Mouse (Mus musculus) ES-Bruce4 (cell line): ENCODE data around the gene Itch. TPM values are rescaled to one million over a fixed set of nuclear protein-coding genes. Genes with fewer than 3 reads are reported as not detected.
A peak's percentile ranks its signal among the peaks of the same experiment; 100 is the strongest.

ENCODE experiments used
- H3K27ac ChIP-seq: 2 replicates; pipeline ENCODE4 v1.5.1; 2012; ENCODE audit warnings: low read length, inconsistent platforms; ENCODE audit not compliant: insufficient read depth
- H3K27me3 ChIP-seq: 2 replicates; pipeline ENCODE4 v1.6.1; 2012; ENCODE audit warnings: mild to moderate bottlenecking, low read length, inconsistent platforms; ENCODE audit not compliant: control insufficient read depth, poor library complexity, insufficient read depth, severe bottlenecking
- H3K36me3 ChIP-seq: 2 replicates; pipeline ENCODE4 v1.6.1; 2012; ENCODE audit warnings: inconsistent platforms, mild to moderate bottlenecking, low read length, moderate library complexity; ENCODE audit not compliant: control insufficient read depth, poor library complexity, insufficient read depth, severe bottlenecking
- H3K4me1 ChIP-seq: one replicate; pipeline ENCODE4 v1.8.1; 2011; ENCODE audit warnings: low read length; ENCODE audit not compliant: control insufficient read depth, insufficient read depth
- H3K4me3 ChIP-seq: 2 replicates; pipeline ENCODE4 v1.5.1; 2011; ENCODE audit warnings: low read depth, mild to moderate bottlenecking, low read length
- H3K9ac ChIP-seq: 2 replicates; pipeline ENCODE4 v1.6.1; 2012; ENCODE audit warnings: low read depth, mild to moderate bottlenecking, inconsistent platforms; ENCODE audit not compliant: poor library complexity, severe bottlenecking
- H3K9me3 ChIP-seq: replicated peaks from 2 replicates; pipeline ENCODE4 v1.6.1; 2012; ENCODE audit warnings: mild to moderate bottlenecking, low read length, inconsistent platforms; ENCODE audit not compliant: control insufficient read depth, poor library complexity, insufficient read depth, severe bottlenecking
- CTCF ChIP-seq: IDR thresholded peaks from one replicate; pipeline ENCODE4 v1.8.1; 2011; ENCODE audit warnings: low read depth, low read length
- EP300 ChIP-seq: IDR thresholded peaks from 2 replicates; pipeline ENCODE4 v1.6.1; 2011; ENCODE audit warnings: low read depth, low read length; ENCODE audit not compliant: insufficient read depth
- POLR2A ChIP-seq: IDR thresholded peaks from one replicate; pipeline ENCODE4 v1.8.1; 2011; ENCODE audit warnings: low read length; ENCODE audit not compliant: insufficient read depth
- polyA plus RNA-seq: library from polyadenylated mRNA; stranded (reverse); fragments of >200 nt; gene quantifications from 2 replicates; pipeline ENCODE4 v1.2.4, GENCODE M21; 2011; ENCODE audit warnings: low read depth; ENCODE audit not compliant: missing spikeins, insufficient read depth, insufficient read length

The Itch gene
- 50.6 and 55.2 TPM in 2 replicates for polyA plus RNA-seq

DNA sequence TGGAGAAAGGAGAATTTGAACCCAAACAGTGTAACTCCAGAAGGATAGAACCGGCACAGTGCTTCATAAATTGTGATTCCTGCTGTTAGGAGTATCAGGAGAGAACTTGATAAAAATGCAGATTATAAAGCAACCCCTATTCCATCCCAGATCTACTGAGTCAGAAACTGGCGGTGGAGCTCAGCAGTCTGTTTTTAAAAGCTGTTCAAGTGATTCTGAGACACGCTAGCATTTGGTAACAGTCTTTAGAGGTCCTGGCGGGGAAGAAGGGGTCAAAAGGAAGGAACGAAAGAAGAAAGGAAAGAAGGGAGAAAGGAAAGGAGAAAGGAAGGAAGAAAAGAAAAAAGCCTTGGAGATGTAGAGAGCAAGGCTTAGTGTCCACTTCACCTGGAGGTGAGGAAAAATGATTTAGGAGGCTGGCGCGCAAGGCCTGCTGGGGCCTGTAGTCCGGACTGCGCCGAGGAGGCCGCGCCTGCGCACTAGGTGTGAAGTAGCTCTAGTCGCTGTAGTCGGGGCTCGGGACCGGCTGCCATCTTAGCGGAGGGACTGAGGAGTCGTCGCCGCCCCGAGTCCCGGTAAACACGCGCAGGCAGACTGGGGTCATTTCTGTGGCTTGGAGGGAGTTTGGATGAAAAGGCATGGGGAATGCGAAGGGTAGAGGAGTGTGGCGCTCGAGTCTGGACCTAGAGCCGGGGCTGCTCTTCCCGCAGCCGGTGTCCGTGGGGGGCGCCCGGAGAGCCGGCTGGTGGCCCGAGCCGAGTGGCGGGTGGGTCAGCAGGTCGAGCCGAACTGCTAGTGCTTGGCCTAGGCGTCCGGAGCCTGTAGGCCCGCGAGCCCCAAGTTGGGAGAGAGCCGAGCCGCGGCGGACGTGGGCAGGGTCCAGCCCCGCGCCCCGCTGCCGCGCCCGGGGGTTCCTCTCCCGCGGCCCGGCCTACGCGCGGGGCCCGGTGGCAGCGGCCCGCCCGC, at the start of gene Itch:
Gene Itch, plus strand, starts transcription at position 499 of the 966 bp plus-strand sequence.
- peaks cover 8% of the 10 kb centered on the region for H3K9me3 ChIP-seq
- no peak for TF ChIP-seq EP300
- peak; percentile 73 for TF ChIP-seq POLR2A
- peak within 1 kb of the TSS; percentile 81 for H3K4me3 ChIP-seq
- H3K27ac ChIP-seq = no peak within 1 kb of the TSS
- peaks cover 4% of the 10 kb centered on the region for H3K36me3 ChIP-seq
- peak within 1 kb of the TSS; percentile 89 for H3K9ac ChIP-seq
- H3K27me3 ChIP-seq = no peaks in the 10 kb centered on the region
- H3K4me1 ChIP-seq = no peaks in the 10 kb centered on the region

DNA sequence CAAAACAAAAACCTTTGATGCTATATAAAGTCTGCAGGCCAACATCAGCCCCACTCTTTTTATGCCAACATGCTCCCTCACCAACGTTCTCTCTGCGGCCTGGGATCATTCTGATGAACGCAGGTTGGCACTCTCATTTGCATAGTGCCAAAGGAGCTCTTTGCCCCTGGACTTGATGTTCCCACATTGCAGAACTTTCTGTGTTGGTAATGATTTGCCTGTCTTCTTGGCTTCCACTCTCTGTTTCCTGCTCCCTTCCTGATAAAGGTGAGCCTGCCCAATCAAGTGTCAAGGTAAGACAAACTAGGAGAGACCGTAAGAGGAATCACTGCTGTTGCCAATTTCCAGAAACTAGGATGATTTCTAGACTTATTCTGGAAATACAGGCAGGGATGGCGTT, 48.8 kb upstream of the Itch start:
- Histone ChIP-seq H3K9me3 (no peaks in the 10 kb centered on the region), H3K27ac (no peak overlapping the region), H3K4me1 (no peaks in the 10 kb centered on the region), H3K4me3 (no peak overlapping the region), H3K27me3 (no peaks in the 10 kb centered on the region), H3K36me3 (no peaks in the 10 kb centered on the region), H3K9ac (no peak overlapping the region)
- no peak for TF ChIP-seq EP300

DNA sequence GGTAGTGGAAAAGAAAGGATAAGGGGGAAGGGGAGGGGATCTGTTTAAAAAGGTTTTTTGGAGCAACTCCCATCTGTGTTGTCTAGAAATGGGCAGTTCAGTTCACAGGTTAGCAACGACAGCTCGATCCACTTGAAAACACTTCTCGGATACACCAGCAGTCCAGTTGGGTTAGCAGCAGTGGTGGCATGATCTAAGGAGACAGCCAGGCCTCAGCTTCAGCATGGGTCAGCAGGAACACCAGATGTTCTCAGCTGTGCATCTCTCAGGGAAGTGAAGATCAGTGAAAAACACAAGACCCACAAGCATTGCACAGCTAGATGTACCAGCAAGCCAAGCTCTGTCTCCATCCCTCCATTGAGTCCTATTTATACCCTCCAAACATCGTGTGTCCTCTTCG, 47.0 kb upstream of the Itch start:
- H3K27ac ChIP-seq = no peak overlapping the region

GRCm38 (mm10) chr2:155088264-155088663, 45.0 kb upstream of the Itch start:
- no peaks in the 10 kb centered on the region for H3K4me1 ChIP-seq
- H3K9me3 ChIP-seq = no peaks in the 10 kb centered on the region
- no peak overlapping the region for H3K4me3 ChIP-seq
- H3K27ac ChIP-seq = no peak overlapping the region
- H3K36me3 ChIP-seq = no peaks in the 10 kb centered on the region
- TF ChIP-seq POLR2A (no peak), CTCF (no peak), EP300 (no peak)
- H3K27me3 ChIP-seq = no peaks in the 10 kb centered on the region
- H3K9ac ChIP-seq = no peak overlapping the region

More for the DNA sequence above, 47.0 kb upstream of the Itch start:
- Histone ChIP-seq H3K4me1 (no peaks in the 10 kb centered on the region), H3K9ac (no peak overlapping the region), H3K27me3 (no peaks in the 10 kb centered on the region), H3K4me3 (no peak overlapping the region), H3K36me3 (no peaks in the 10 kb centered on the region), H3K9me3 (no peaks in the 10 kb centered on the region)
- TF ChIP-seq POLR2A (no peak), CTCF (no peak), EP300 (no peak)

DNA sequence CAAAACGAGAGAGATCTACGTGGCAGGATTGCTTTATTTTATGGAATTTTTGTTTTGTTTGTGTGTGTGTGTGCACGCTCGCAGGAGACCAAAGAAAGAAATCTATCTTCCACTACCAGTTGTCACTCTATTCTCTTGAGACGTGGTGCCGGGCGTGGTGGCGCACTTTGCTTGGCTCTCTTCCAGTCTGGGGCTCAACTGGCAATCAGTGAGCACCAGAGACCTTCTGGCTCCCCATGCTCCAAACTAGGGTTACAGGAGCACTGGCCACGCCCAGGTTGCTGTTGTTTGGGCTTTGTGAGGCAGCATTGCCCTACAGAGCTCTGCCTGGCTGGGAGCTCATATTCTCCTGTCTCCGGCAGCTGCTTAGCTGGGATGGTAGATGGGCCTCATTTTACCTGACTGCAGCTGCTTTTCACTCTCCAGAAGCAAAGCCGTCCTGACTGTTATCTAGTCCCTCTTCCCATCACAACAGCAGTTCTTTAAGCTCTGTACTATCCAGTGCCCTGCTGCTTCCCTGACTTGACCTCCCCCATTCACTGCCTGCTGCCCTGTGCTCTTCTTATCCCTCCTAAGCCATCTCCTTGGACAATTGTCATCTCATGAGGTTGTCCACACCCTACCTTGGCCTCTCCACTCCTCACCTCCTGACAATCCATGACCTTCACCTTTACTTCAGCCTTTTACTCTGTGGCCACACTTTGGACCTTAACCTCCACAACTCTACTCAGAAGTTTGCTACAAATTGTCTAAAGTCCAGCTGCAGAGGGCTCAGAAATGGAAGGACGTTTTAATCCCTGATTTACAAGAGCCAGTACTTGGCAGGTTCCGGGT, 42.2 kb upstream of the Itch start:
- no peaks in the 10 kb centered on the region for H3K36me3 ChIP-seq
- no peak overlapping the region for H3K4me3 ChIP-seq
- H3K4me1 ChIP-seq = no peaks in the 10 kb centered on the region
- TF ChIP-seq EP300 (no peak), POLR2A (no peak)
- H3K27ac ChIP-seq = no peak overlapping the region
- no peaks in the 10 kb centered on the region for H3K27me3 ChIP-seq
- H3K9me3 ChIP-seq = no peaks in the 10 kb centered on the region
- no peak overlapping the region for H3K9ac ChIP-seq

- Histone ChIP-seq H3K36me3 (no peaks in the 10 kb centered on the region), H3K9me3 (0 out of 2 replicates have a peak, but pooled peaks cover under 1% of the 10 kb centered on the region), H3K9ac (no peak overlapping the region), H3K27ac (no peak overlapping the region), H3K4me1 (no peaks in the 10 kb centered on the region), H3K4me3 (no peak overlapping the region), H3K27me3 (no peaks in the 10 kb centered on the region)
- TF ChIP-seq EP300 (no peak), CTCF (no peak), POLR2A (no peak)
Measured at GRCm38 (mm10) chr2:155091743-155092075, 41.6 kb upstream of the Itch start.
